Mouse (Mus musculus) CH12.LX (cell line): ENCODE data around the gene Aass. TPM values are rescaled to one million over a fixed set of nuclear protein-coding genes. Genes with fewer than 3 reads are reported as not detected.

Source experiments
- DNase-seq: peaks from one replicate; pipeline ENCODE4 v3.0.0-alpha.2; 2013; ENCODE audit errors: extremely low read depth
- H3K27ac ChIP-seq: 2 replicates; pipeline ENCODE4 v1.5.1; 2012; ENCODE audit warnings: low read depth, mild to moderate bottlenecking, control low read depth, moderate library complexity; ENCODE audit not compliant: insufficient read depth
- H3K27me3 ChIP-seq: replicated peaks from 2 replicates; pipeline ENCODE3; 2012; ENCODE audit warnings: inconsistent platforms
- H3K36me3 ChIP-seq, 2 experiments: replicated peaks in 1 of 2; 2 replicates each; pipeline versions ENCODE3 to v1.6.1; 2012; ENCODE audit warnings: inconsistent platforms in 1 of 2, low read length in 1 of 2, mild to moderate bottlenecking in 1 of 2, mixed read lengths in 1 of 2, moderate library complexity in 1 of 2; ENCODE audit not compliant: control insufficient read depth in 1 of 2, insufficient read depth in 1 of 2
- H3K4me1 ChIP-seq, 2 experiments: 2 replicates each; pipeline ENCODE4 v1.6.1; 2012; ENCODE audit warnings: inconsistent platforms in 1 of 2, moderate library complexity in 1 of 2; ENCODE audit not compliant: insufficient read depth in 2 of 2, control insufficient read depth in 1 of 2
- H3K4me2 ChIP-seq: 2 replicates; pipeline ENCODE4 v1.6.1; 2012; ENCODE audit warnings: low read depth, mild to moderate bottlenecking, control low read depth; ENCODE audit not compliant: poor library complexity, insufficient read depth, severe bottlenecking
- H3K4me3 ChIP-seq, 3 experiments: fragments of 150-350 bp in 1 of 3; sonication (generic) in 1 of 3; replicated peaks in 1 of 3; 2 replicates each; pipeline versions ENCODE3 to v1.5.1; 2011 to 2012; ENCODE audit warnings: low read depth in 2 of 3, low read length in 2 of 3, mild to moderate bottlenecking in 2 of 3, moderate library complexity in 2 of 3, control low read depth in 1 of 3, improper control_type of control experiment in 1 of 3, inconsistent platforms in 1 of 3, mixed read lengths in 1 of 3; ENCODE audit not compliant: poor library complexity in 1 of 3
- H3K79me2 ChIP-seq: replicated peaks from 2 replicates; pipeline ENCODE4 v1.6.1; 2012; ENCODE audit warnings: mild to moderate bottlenecking, moderate library complexity; ENCODE audit not compliant: control insufficient read depth, poor library complexity, insufficient read depth, severe bottlenecking; ENCODE audit errors: extremely low read depth
- H3K9ac ChIP-seq: 2 replicates; pipeline ENCODE4 v1.6.1; 2012; ENCODE audit warnings: low read depth, mild to moderate bottlenecking, control low read depth, moderate library complexity; ENCODE audit not compliant: insufficient read depth
- H3K9me3 ChIP-seq: replicated peaks from 2 replicates; pipeline ENCODE3; 2012; ENCODE audit warnings: low read length, inconsistent platforms, mixed read lengths
- CHD1 ChIP-seq: IDR thresholded peaks from 2 replicates; pipeline ENCODE4 v1.6.1; 2012; ENCODE audit warnings: low read depth, low read length, improper control_type of control experiment, inconsistent platforms
- CHD2 ChIP-seq: IDR thresholded peaks from 2 replicates; pipeline ENCODE4 v1.6.1; 2011; ENCODE audit warnings: low read length, improper control_type of control experiment
- CTCF ChIP-seq, 2 experiments: IDR thresholded peaks in 1 of 2; conservative IDR thresholded peaks in 1 of 2; 2 replicates each; pipeline ENCODE4 v1.5.1; 2011 to 2012; ENCODE audit warnings: low read depth in 2 of 2, low read length in 2 of 2, improper control_type of control experiment in 1 of 2, inconsistent platforms in 1 of 2, mild to moderate bottlenecking in 1 of 2, moderate library complexity in 1 of 2
- E2F4 ChIP-seq: IDR thresholded peaks from 2 replicates; pipeline ENCODE4 v1.6.1; 2011; ENCODE audit warnings: low read depth, low read length, improper control_type of control experiment; ENCODE audit not compliant: insufficient replicate concordance
- ELF1 ChIP-seq: IDR thresholded peaks from 2 replicates; pipeline ENCODE4 v1.6.1; 2014; ENCODE audit warnings: low read depth, mild to moderate bottlenecking, inconsistent platforms, low read length, improper control_type of control experiment
- GABPA ChIP-seq: IDR thresholded peaks from 2 replicates; pipeline ENCODE4 v1.6.1; 2012; ENCODE audit warnings: low read depth, low read length, improper control_type of control experiment, inconsistent platforms; ENCODE audit not compliant: insufficient replicate concordance
- HCFC1 ChIP-seq: IDR thresholded peaks from 2 replicates; pipeline ENCODE4 v1.6.1; 2012; ENCODE audit warnings: low read depth, mild to moderate bottlenecking, inconsistent platforms, low read length, improper control_type of control experiment
- JUND ChIP-seq: conservative IDR thresholded peaks from 2 replicates; pipeline ENCODE4 v1.6.1; 2011; ENCODE audit warnings: low read depth, low read length, improper control_type of control experiment
- KAT2A ChIP-seq: IDR thresholded peaks from 2 replicates; pipeline ENCODE4 v1.6.1; 2012; ENCODE audit warnings: low read length, improper control_type of control experiment, inconsistent platforms; ENCODE audit not compliant: insufficient replicate concordance
- MAFK ChIP-seq: IDR thresholded peaks from 2 replicates; pipeline ENCODE4 v1.6.1; 2011; ENCODE audit warnings: low read length, improper control_type of control experiment; ENCODE audit not compliant: insufficient replicate concordance
- MAZ ChIP-seq: IDR thresholded peaks from 2 replicates; pipeline ENCODE4 v1.6.1; 2012; ENCODE audit warnings: low read depth, mild to moderate bottlenecking, inconsistent platforms, low read length, improper control_type of control experiment, moderate library complexity
- MEF2A ChIP-seq: IDR thresholded peaks from 2 replicates; pipeline ENCODE4 v1.6.1; 2014; ENCODE audit warnings: low read depth, mild to moderate bottlenecking, inconsistent platforms, low read length, improper control_type of control experiment, borderline replicate concordance
- MXI1 ChIP-seq: IDR thresholded peaks from 2 replicates; pipeline ENCODE4 v1.6.1; 2011; ENCODE audit warnings: mild to moderate bottlenecking, low read depth, low read length, improper control_type of control experiment
- MYC ChIP-seq: IDR thresholded peaks from 2 replicates; pipeline ENCODE4 v1.6.1; 2011; ENCODE audit warnings: low read depth, mild to moderate bottlenecking, improper control_type of control experiment, low read length
- NELFE ChIP-seq: IDR thresholded peaks from 2 replicates; pipeline ENCODE4 v1.6.1; 2011; ENCODE audit warnings: low read depth, low read length, improper control_type of control experiment
- PAX5 ChIP-seq: IDR thresholded peaks from 2 replicates; pipeline ENCODE4 v1.6.1; 2012; ENCODE audit warnings: low read length, inconsistent platforms, mixed read lengths
- POLR2A ChIP-seq: IDR thresholded peaks from 2 replicates; pipeline ENCODE4 v1.6.1; 2011; ENCODE audit warnings: low read depth, mild to moderate bottlenecking, improper control_type of control experiment, low read length
- POLR2AphosphoS2 ChIP-seq: IDR thresholded peaks from 2 replicates; pipeline ENCODE4 v1.6.1; 2011; ENCODE audit warnings: low read depth, low read length, improper control_type of control experiment
- RAD21 ChIP-seq: IDR thresholded peaks from 2 replicates; pipeline ENCODE4 v1.6.1; 2011; ENCODE audit warnings: low read depth, mild to moderate bottlenecking, low read length, improper control_type of control experiment, moderate library complexity
- SMC3 ChIP-seq: IDR thresholded peaks from 2 replicates; pipeline ENCODE4 v1.6.1; 2011; ENCODE audit warnings: low read depth, low read length, improper control_type of control experiment
- TBP ChIP-seq: conservative IDR thresholded peaks from 2 replicates; pipeline ENCODE4 v1.6.1; 2011; ENCODE audit warnings: low read depth, low read length, improper control_type of control experiment
- TCF12 ChIP-seq: IDR thresholded peaks from 2 replicates; pipeline ENCODE4 v1.6.1; 2014; ENCODE audit warnings: low read depth, mild to moderate bottlenecking, inconsistent platforms, low read length, improper control_type of control experiment
- UBTF ChIP-seq: IDR thresholded peaks from 2 replicates; pipeline ENCODE4 v1.6.1; 2012; ENCODE audit warnings: low read depth, mild to moderate bottlenecking, inconsistent platforms, low read length, improper control_type of control experiment, moderate library complexity
- USF1 ChIP-seq: IDR thresholded peaks from 2 replicates; pipeline ENCODE4 v1.6.1; 2014; ENCODE audit warnings: low read depth, mild to moderate bottlenecking, inconsistent platforms, low read length, improper control_type of control experiment
- ZNF384 ChIP-seq: IDR thresholded peaks from 2 replicates; pipeline ENCODE4 v1.6.1; 2012; ENCODE audit warnings: low read depth, low read length, improper control_type of control experiment, inconsistent platforms
- dilution Hi-C: fragments of 300-500 bp; cut with MboI; formaldehyde crosslinking; loops from 2 replicates; pipeline ENCODE4 v1.14.3; 2020; ENCODE audit warnings: low sequenced_read_pairs; ENCODE audit not compliant: extremely low pct_unique_long_range_greater_than_20kb, extremely low pct_ligation_motif_present
- in situ Hi-C: fragments of 300-500 bp; cut with MboI; formaldehyde crosslinking; loops from 3 replicates; pipeline ENCODE4 v1.14.3; 2019; ENCODE audit warnings: low sequenced_read_pairs, low pct_ligation_motif_present, low pct_unique_long_range_greater_than_20kb, mixed read lengths
- polyA plus RNA-seq: library from polyadenylated mRNA; unstranded; fragments of >175 nt; gene quantifications from 2 replicates; pipeline ENCODE4 v1.2.1, GENCODE M21; 2012; ENCODE audit warnings: low read depth; ENCODE audit not compliant: insufficient read length
- total RNA-seq, 2 experiments: library from RNA; depleted of rRNA; stranded (reverse); fragments of 300-350 nt in 1 of 2; fragments of >200 nt in 1 of 2; gene quantifications; 2 replicates each; pipeline ENCODE4 v1.2.3; 2012 to 2014

Aass gene
- total and polyA plus RNA-seq, 3 experiments, result not detected

DNA sequence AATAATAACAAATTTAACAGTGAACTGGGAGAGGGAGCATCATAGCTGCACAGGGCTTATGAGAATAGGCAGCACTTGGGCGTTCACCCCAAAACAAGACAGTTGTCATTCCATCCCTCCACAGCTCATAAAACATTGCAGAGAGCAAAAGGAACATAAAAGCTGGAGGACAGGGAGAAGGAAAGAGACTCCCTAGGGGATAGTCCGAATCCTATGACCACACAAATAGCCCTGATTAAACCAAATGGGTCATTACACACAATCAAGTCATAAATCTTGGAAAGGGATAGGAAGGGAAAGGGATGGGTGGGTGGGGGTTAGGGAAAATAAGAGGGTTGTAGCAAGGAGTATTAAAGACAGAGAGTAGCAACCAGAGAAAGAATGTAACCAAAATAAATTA is 54.5 kb downstream of the Aass start:
- H3K4me1 ChIP-seq, result no peaks in the 10 kb centered on the region
- no peak overlapping the region for H3K4me3 ChIP-seq
- H3K79me2 ChIP-seq, result no peaks in the 10 kb centered on the region
- H3K36me3 ChIP-seq, result no peaks in the 10 kb centered on the region
- no peak for DNase-seq
- in situ Hi-C loops (no loop called here), dilution Hi-C loops (no loop called here)
- H3K27ac ChIP-seq, result no peak overlapping the region
- TF ChIP-seq NELFE, result no peak
- TF ChIP-seq CHD1, result no peak
- TF ChIP-seq MAZ, result no peak
- TF ChIP-seq USF1, result no peak
- no peak for TF ChIP-seq CTCF (conservative IDR thresholded peaks at IDR 0.05 in 1 of 2, IDR thresholded peaks at IDR 0.05 in 1 of 2; ENCODE audit: low read depth in 2 of 2, low read length in 2 of 2)
- TF ChIP-seq PAX5, result no peak
- TF ChIP-seq KAT2A, result no peak
- TF ChIP-seq POLR2AphosphoS2, result no peak
- no peak for TF ChIP-seq MEF2A
- no peak for TF ChIP-seq JUND
- TF ChIP-seq TBP, result no peak
- TF ChIP-seq MYC, result no peak
- TF ChIP-seq E2F4, result no peak
- TF ChIP-seq TCF12, result no peak
- TF ChIP-seq UBTF, result no peak
- no peak for TF ChIP-seq MAFK
- TF ChIP-seq SMC3, result no peak
- TF ChIP-seq ZNF384, result no peak
- TF ChIP-seq RAD21, result no peak
- TF ChIP-seq GABPA, result no peak
- H3K9ac ChIP-seq, result no peak overlapping the region
- no peaks in the 10 kb centered on the region for H3K9me3 ChIP-seq
- no peak overlapping the region for H3K4me2 ChIP-seq
- no peaks in the 10 kb centered on the region for H3K27me3 ChIP-seq

DNA sequence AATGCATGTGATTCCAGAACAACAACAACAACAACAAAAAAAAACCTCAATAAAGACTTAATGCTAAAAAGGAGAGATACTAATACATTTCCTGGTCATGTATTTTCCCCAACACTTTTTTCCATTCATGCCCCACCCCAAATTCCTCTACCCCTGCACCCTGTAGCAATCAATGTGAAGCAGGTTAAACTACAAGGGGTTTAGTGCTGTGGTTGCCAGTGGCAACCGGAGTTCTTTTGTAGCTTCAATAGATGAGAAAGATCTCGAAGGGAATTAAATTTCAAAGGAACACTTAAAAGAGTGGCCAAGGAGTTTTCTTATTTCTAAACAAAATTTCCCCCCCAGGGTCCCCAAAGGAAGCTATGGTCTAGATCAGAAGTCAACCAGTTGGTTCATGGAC is 56.7 kb downstream of the Aass start:
- Histone ChIP-seq H3K4me3 (no peak overlapping the region), H3K27ac (no peak overlapping the region), H3K9ac (no peak overlapping the region), H3K9me3 (no peaks in the 10 kb centered on the region), H3K79me2 (no peaks in the 10 kb centered on the region), H3K36me3 (no peaks in the 10 kb centered on the region), H3K27me3 (no peaks in the 10 kb centered on the region), H3K4me1 (no peaks in the 10 kb centered on the region), H3K4me2 (no peak overlapping the region)
- TF ChIP-seq PAX5 (no peak), ELF1 (no peak), HCFC1 (no peak), ZNF384 (no peak), POLR2AphosphoS2 (no peak), MAFK (no peak), POLR2A (no peak), MXI1 (no peak), E2F4 (no peak), CHD2 (no peak)
- in situ Hi-C loops, result no loop called here
- dilution Hi-C loops, result no loop called here
- DNase-seq, result no peak
